Mouse (Mus musculus) embryonic fibroblast, embryonic 13.5 days (primary cell): ENCODE results near the gene Ddx3x.

Experiments
- CTCF ChIP-seq: IDR thresholded peaks from 2 replicates; pipeline ENCODE4 v1.5.1; 2011; ENCODE audit warnings: mild to moderate bottlenecking, control low read depth, low read length, moderate library complexity, borderline replicate concordance; ENCODE audit not compliant: insufficient read depth
- POLR2A ChIP-seq: IDR thresholded peaks from 2 replicates; pipeline ENCODE4 v1.6.1; 2011; ENCODE audit warnings: low read depth, mild to moderate bottlenecking, control low read depth, low read length, moderate library complexity

GRCm38 (mm10) chrX:13329611-13330010 lies 48.8 kb downstream of the Ddx3x start:
- no peak for TF ChIP-seq CTCF
- TF ChIP-seq POLR2A, result no peak
